Mouse (Mus musculus): ENCODE measurements around the gene Smco3. TPM values are rescaled to one million over a fixed set of nuclear protein-coding genes. Genes with fewer than 3 reads are reported as not detected.
"Not testable (repeated sequence)": the region's sequence is repeated elsewhere in the genome, so short reads cannot be mapped to it uniquely, and the experiment has no call there.

Gene Smco3
- polyA plus RNA-seq (2011; ENCODE audit: insufficient read depth, insufficient read length, low read depth, missing spikeins): not detected in 2 replicates

- Histone ChIP-seq H3K9me3 (replicated peaks; ENCODE audit: control insufficient read depth, insufficient read depth, low read length, poor library complexity, severe bottlenecking) (no peaks in the 10 kb centered on the region), H3K27ac (ENCODE audit: insufficient read depth, low read length) (no peak within 1 kb of the TSS), H3K27me3 (ENCODE audit: control insufficient read depth, insufficient read depth, low read length, poor library complexity, severe bottlenecking) (no peaks in the 10 kb centered on the region), H3K4me1 (ENCODE audit: control insufficient read depth, insufficient read depth, low read length) (no peaks in the 10 kb centered on the region), H3K4me3 (ENCODE audit: low read depth, low read length) (no peak within 1 kb of the TSS), H3K9ac (ENCODE audit: low read depth, poor library complexity, severe bottlenecking) (no peak within 1 kb of the TSS), H3K36me3 (ENCODE audit: control insufficient read depth, insufficient read depth, low read length, poor library complexity, severe bottlenecking) (no peaks in the 10 kb centered on the region)
- TF ChIP-seq EP300 (IDR thresholded peaks at IDR 0.05; ENCODE audit: insufficient read depth, low read depth, low read length) (no peak), POLR2A (IDR thresholded peaks at IDR 0.05; ENCODE audit: insufficient read depth, low read length) (no peak), CTCF (IDR thresholded peaks at IDR 0.05; ENCODE audit: low read depth, low read length) (no peak)
Observed at GRCm38 (mm10) chr6:136835352-136835751, at the start of gene Smco3. TSS of gene Smco3 (minus strand) at chr6:136835452.

DNA sequence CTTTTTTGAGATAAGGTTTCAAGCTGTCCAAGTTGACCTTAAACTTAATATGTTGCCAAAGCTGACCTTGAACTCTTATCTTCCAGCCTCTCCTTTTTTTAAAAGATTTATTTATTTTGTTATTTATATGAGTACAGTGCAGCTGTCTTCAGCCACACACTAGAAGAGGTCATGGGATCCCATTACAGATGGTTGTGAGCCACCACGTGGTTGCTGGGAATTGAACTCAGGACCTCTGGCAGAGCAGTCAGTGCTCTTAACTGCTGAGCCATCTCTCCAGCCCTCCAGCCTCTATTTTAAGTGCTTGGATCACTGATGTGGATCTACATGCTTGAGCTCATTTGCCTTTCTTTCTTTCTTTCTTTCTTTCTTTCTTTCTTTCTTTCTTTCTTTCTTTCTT, 49.5 kb upstream of the Smco3 start:
- H3K27ac ChIP-seq (ENCODE audit: insufficient read depth, low read length); H3K4me1 ChIP-seq (ENCODE audit: control insufficient read depth, insufficient read depth, low read length); H3K9ac ChIP-seq (ENCODE audit: low read depth, poor library complexity, severe bottlenecking); H3K27me3 ChIP-seq (ENCODE audit: control insufficient read depth, insufficient read depth, low read length, poor library complexity, severe bottlenecking); H3K36me3 ChIP-seq (ENCODE audit: control insufficient read depth, insufficient read depth, low read length, poor library complexity, severe bottlenecking); H3K9me3 ChIP-seq (replicated peaks; ENCODE audit: control insufficient read depth, insufficient read depth, low read length, poor library complexity, severe bottlenecking); H3K4me3 ChIP-seq (ENCODE audit: low read depth, low read length): not testable (repeated sequence)

GRCm38 (mm10) chr6:136883961-136884360, 48.7 kb upstream of the Smco3 start:
- Histone ChIP-seq H3K9ac (ENCODE audit: low read depth, poor library complexity, severe bottlenecking) (no peak overlapping the region), H3K27me3 (ENCODE audit: control insufficient read depth, insufficient read depth, low read length, poor library complexity, severe bottlenecking) (no peaks in the 10 kb centered on the region), H3K36me3 (ENCODE audit: control insufficient read depth, insufficient read depth, low read length, poor library complexity, severe bottlenecking) (no peaks in the 10 kb centered on the region), H3K27ac (ENCODE audit: insufficient read depth, low read length) (no peak overlapping the region), H3K4me3 (ENCODE audit: low read depth, low read length) (no peak overlapping the region), H3K4me1 (ENCODE audit: control insufficient read depth, insufficient read depth, low read length) (no peaks in the 10 kb centered on the region), H3K9me3 (replicated peaks; ENCODE audit: control insufficient read depth, insufficient read depth, low read length, poor library complexity, severe bottlenecking) (no peaks in the 10 kb centered on the region)
- no peak for TF ChIP-seq POLR2A (IDR thresholded peaks at IDR 0.05; ENCODE audit: insufficient read depth, low read length)

DNA sequence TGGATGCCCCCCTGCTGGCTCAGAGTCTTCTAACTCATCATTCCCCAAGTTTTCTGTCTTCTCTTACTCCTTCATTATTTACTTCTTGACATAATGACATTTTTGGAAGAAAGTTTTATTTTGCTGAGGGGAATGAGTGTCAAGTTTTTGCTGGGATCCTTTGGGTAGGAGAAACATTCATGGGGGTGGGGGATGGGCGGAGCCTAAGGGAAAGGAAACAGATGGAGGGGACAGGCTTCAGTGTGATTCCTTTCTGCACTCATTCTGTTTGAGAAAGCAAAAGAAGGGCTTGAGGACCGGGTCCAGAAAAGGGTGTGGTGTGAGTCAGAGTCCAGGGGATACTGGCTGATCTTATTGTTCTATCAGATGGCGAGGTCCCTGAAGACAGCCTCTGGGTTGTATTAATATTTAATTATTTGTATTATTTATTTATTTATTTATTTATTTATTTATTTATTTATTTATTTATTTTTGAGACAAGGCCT, 48.2 kb upstream of the Smco3 start:
- TF ChIP-seq CTCF (IDR thresholded peaks at IDR 0.05; ENCODE audit: low read depth, low read length) (no peak), POLR2A (IDR thresholded peaks at IDR 0.05; ENCODE audit: insufficient read depth, low read length) (no peak), EP300 (IDR thresholded peaks at IDR 0.05; ENCODE audit: insufficient read depth, low read depth, low read length) (no peak)
- H3K4me3 ChIP-seq (ENCODE audit: low read depth, low read length): no peak overlapping the region

DNA sequence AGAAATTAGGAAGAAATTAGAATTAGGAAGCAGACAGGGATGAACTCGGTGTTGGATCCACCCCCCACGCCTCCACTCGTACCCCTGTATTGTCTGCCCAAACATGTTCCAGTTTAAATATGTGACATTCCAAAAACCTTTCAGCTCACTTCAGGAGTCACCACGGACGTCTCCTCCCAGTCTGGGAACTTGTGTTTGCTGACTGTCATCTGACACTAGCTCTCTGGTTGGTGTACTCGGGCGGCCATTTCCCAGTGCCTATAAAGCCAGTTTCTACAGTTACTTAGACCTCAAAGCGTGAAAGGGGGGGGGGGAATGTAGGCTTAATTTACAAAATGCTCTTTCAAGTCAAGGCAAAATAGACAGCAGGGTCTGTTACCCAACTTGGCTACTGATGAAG, 46.4 kb upstream of the Smco3 start:
- H3K36me3 ChIP-seq (ENCODE audit: control insufficient read depth, insufficient read depth, low read length, poor library complexity, severe bottlenecking): no peaks in the 10 kb centered on the region
- no peaks in the 10 kb centered on the region for H3K27me3 ChIP-seq (ENCODE audit: control insufficient read depth, insufficient read depth, low read length, poor library complexity, severe bottlenecking)
- H3K4me3 ChIP-seq (ENCODE audit: low read depth, low read length): no peak overlapping the region
- no peaks in the 10 kb centered on the region for H3K4me1 ChIP-seq (ENCODE audit: control insufficient read depth, insufficient read depth, low read length)
- H3K9ac ChIP-seq (ENCODE audit: low read depth, poor library complexity, severe bottlenecking): no peak overlapping the region
- TF ChIP-seq EP300 (IDR thresholded peaks at IDR 0.05; ENCODE audit: insufficient read depth, low read depth, low read length) (no peak), CTCF (IDR thresholded peaks at IDR 0.05; ENCODE audit: low read depth, low read length) (no peak), POLR2A (IDR thresholded peaks at IDR 0.05; ENCODE audit: insufficient read depth, low read length) (no peak)
- H3K9me3 ChIP-seq (replicated peaks; ENCODE audit: control insufficient read depth, insufficient read depth, low read length, poor library complexity, severe bottlenecking): no peaks in the 10 kb centered on the region
- H3K27ac ChIP-seq (ENCODE audit: insufficient read depth, low read length): no peak overlapping the region

More for the DNA sequence above, 48.2 kb upstream of the Smco3 start:
- Histone ChIP-seq H3K9me3 (replicated peaks; ENCODE audit: control insufficient read depth, insufficient read depth, low read length, poor library complexity, severe bottlenecking) (no peaks in the 10 kb centered on the region), H3K9ac (ENCODE audit: low read depth, poor library complexity, severe bottlenecking) (no peak overlapping the region), H3K36me3 (ENCODE audit: control insufficient read depth, insufficient read depth, low read length, poor library complexity, severe bottlenecking) (no peaks in the 10 kb centered on the region), H3K4me1 (ENCODE audit: control insufficient read depth, insufficient read depth, low read length) (no peaks in the 10 kb centered on the region), H3K27me3 (ENCODE audit: control insufficient read depth, insufficient read depth, low read length, poor library complexity, severe bottlenecking) (no peaks in the 10 kb centered on the region), H3K27ac (ENCODE audit: insufficient read depth, low read length) (no peak overlapping the region)

DNA sequence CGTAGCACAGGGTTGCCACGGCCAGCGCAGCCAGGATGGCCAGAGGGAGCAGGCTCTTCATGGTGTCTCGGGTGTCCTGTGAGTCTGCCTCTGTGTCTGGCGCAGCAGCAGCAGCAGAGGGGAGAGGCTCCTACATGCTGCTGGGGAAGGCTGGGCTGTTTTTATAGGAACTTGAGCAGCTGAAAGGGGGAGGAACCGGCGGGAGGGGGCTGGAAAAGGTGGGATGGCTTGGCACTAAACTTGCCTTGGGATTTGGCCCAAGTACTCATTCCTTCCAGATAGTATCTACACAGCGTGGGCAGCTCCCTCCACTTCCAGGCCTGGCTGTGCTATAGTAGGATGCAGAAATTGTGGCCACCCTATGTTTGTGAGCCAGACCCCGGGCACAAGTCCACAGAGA, 40.4 kb upstream of the Smco3 start, which contains the start of gene Mgp:
Gene Mgp (minus strand): TSS at position 154 of the 400 bp plus-strand sequence.
- Histone ChIP-seq H3K4me3 (ENCODE audit: low read depth, low read length) (no peak within 1 kb of the TSS), H3K27me3 (ENCODE audit: control insufficient read depth, insufficient read depth, low read length, poor library complexity, severe bottlenecking) (no peaks in the 10 kb centered on the region), H3K4me1 (ENCODE audit: control insufficient read depth, insufficient read depth, low read length) (no peaks in the 10 kb centered on the region), H3K9ac (ENCODE audit: low read depth, poor library complexity, severe bottlenecking) (no peak within 1 kb of the TSS), H3K36me3 (ENCODE audit: control insufficient read depth, insufficient read depth, low read length, poor library complexity, severe bottlenecking) (no peaks in the 10 kb centered on the region), H3K27ac (ENCODE audit: insufficient read depth, low read length) (no peak within 1 kb of the TSS), H3K9me3 (replicated peaks; ENCODE audit: control insufficient read depth, insufficient read depth, low read length, poor library complexity, severe bottlenecking) (no peaks in the 10 kb centered on the region)
- TF ChIP-seq POLR2A (IDR thresholded peaks at IDR 0.05; ENCODE audit: insufficient read depth, low read length): no peak
- no peak for TF ChIP-seq CTCF (IDR thresholded peaks at IDR 0.05; ENCODE audit: low read depth, low read length)
- TF ChIP-seq EP300 (IDR thresholded peaks at IDR 0.05; ENCODE audit: insufficient read depth, low read depth, low read length): no peak
